Mouse (Mus musculus) hindbrain, embryonic 11.5 days (tissue): ENCODE measurements around the gene 4930503B20Rik. TPM values are rescaled to one million over a fixed set of nuclear protein-coding genes. Genes with fewer than 3 reads are reported as not detected.

ENCODE experiments used
- ATAC-seq: fragments of 200-750 bp; cut with Nextera tagmentation; 2 replicates; pipeline ENCODE4 v1.8.0; 2017; ENCODE audit warnings: mild to moderate bottlenecking, moderate TSS enrichment, moderate library complexity; ENCODE audit not compliant: low FRiP score
- DNase-seq: peaks from one replicate; pipeline ENCODE4 v3.0.0-alpha.2; 2015; ENCODE audit warnings: low spot score
- H3K27ac ChIP-seq: fragments of 300-500 bp; sonication (generic); 2 replicates; pipeline ENCODE4 v1.5.1; 2014; ENCODE audit warnings: mild to moderate bottlenecking, low read depth, low read length
- H3K27me3 ChIP-seq: fragments of 300-500 bp; sonication (generic); 2 replicates; pipeline ENCODE4 v1.6.1; 2014; ENCODE audit warnings: mild to moderate bottlenecking, low read length, moderate library complexity, mixed read lengths; ENCODE audit not compliant: control insufficient read depth, insufficient read depth
- H3K36me3 ChIP-seq: fragments of 300-500 bp; sonication (generic); 2 replicates; pipeline ENCODE4 v1.6.1; 2014; ENCODE audit warnings: mild to moderate bottlenecking, low read length, moderate library complexity, mixed read lengths; ENCODE audit not compliant: control insufficient read depth, insufficient read depth
- H3K4me1 ChIP-seq: fragments of 300-500 bp; sonication (generic); replicated peaks from 2 replicates; pipeline ENCODE4 v1.6.1; 2014; ENCODE audit warnings: low read length, mixed read lengths; ENCODE audit not compliant: control insufficient read depth, insufficient read depth
- H3K4me2 ChIP-seq: fragments of 300-500 bp; sonication (generic); replicated peaks from 2 replicates; pipeline ENCODE4 v1.6.1; 2014; ENCODE audit warnings: mild to moderate bottlenecking, low read depth, low read length
- H3K4me3 ChIP-seq: fragments of 300-500 bp; sonication (generic); 2 replicates; pipeline ENCODE4 v1.5.1; 2014; ENCODE audit warnings: low read depth, low read length
- H3K9ac ChIP-seq: fragments of 300-500 bp; sonication (generic); 2 replicates; pipeline ENCODE4 v1.6.1; 2014; ENCODE audit warnings: low read depth, low read length
- H3K9me3 ChIP-seq: fragments of 300-500 bp; sonication (generic); 2 replicates; pipeline ENCODE4 v1.6.1; 2016; ENCODE audit warnings: low read length; ENCODE audit not compliant: control insufficient read depth
- WGBS: fragments of 180-500 bp; shearing (Covaris S2); extraction: QIAGEN DNeasy Blood & Tissue Kit; methylation state at CpG from one replicate; pipeline ENCODE4 v1.1.7; 2014; 5-methylcytosine and 5-hydroxymethylcytosine counted together
- polyA plus RNA-seq: library from polyadenylated mRNA; unstranded; fragments of >200 nt; fragmentation: Nextera tagmentation; extraction: Ambion mirVana; gene quantifications from 2 replicates; pipeline ENCODE4 v1.2.1, GENCODE M21; 2014

4930503B20Rik gene
- polyA plus RNA-seq, 1 experiment from 2014 or later, result not detected

DNA sequence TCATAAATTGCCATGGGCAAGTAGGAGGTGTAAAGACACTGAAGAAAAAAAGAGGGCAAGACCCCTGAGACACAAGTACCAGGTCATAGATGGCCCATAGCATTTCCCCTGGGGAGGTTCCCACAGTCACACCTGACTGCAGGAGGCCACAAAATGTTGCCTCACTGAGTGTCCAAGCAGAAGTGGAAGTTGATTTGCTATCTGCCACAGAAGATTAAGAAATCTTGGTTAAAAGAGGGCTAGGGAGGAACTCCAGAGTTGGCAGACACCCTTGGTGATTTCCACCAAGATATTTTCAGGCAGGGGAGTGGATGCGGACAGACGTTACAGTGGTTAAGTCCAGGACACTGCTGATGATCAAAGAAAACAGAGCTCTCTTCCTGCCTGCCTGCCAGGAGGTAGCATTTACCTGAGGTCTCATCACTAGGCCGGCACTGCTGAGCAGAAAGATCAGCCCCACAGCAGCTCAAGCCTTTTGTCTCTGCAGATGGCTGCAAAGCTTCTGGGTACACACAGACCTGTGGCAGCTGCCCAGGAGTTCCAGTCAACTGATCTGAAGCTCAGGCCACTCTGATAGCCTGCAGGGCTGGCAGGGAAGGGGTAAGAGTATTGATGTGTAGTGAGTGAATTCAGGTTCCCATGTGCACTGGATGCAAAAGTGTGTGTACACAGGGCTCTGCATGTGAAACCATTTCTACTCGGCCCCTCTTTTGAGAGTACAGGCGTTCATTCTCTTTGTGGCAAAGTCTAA, 34.4 kb downstream of the 4930503B20Rik start:
- Histone ChIP-seq H3K36me3 (no peaks in the 10 kb centered on the region), H3K27ac (no peak overlapping the region), H3K4me1 (no peaks in the 10 kb centered on the region), H3K9me3 (no peaks in the 10 kb centered on the region), H3K27me3 (no peaks in the 10 kb centered on the region), H3K4me2 (no peak overlapping the region), H3K9ac (no peak overlapping the region), H3K4me3 (no peak overlapping the region)
- ATAC-seq (no peak), DNase-seq (no peak)
- WGBS, result 80% methylated on average over 5 of the region's 5 CpGs

DNA sequence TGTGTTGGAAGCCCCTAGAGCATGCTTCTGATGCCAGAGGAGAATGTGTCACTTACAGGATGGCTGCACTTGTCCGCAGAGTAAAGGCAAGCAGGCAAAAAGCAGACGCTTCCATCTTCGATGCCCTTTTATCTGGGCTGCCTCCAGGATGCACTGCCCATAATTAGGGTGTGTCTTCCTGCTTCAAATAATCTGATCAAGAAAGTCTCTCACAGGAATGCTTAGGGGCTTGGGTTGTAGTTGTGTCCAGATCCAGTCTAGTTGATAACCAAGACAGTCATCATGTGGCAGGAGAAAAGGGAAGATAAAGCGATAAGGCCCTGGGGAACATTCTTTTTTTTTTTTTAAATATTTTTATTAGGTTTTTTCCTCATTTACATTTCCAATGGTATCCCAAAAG, 35.6 kb downstream of the 4930503B20Rik start, which contains the start of gene Dnase2b:
Dnase2b (minus strand) TSS at position 101 of the 400 bp plus-strand sequence.
- H3K4me3 ChIP-seq, result no peak within 1 kb of the TSS
- no peak within 1 kb of the TSS for H3K9ac ChIP-seq
- H3K27me3 ChIP-seq, result no peaks in the 10 kb centered on the region
- WGBS, result 98% methylated on average over 4 of the region's 4 CpGs
- DNase-seq, result no peak
- H3K36me3 ChIP-seq, result no peaks in the 10 kb centered on the region
- H3K9me3 ChIP-seq, result no peaks in the 10 kb centered on the region
- H3K4me1 ChIP-seq, result no peaks in the 10 kb centered on the region
- H3K27ac ChIP-seq, result no peak within 1 kb of the TSS
- ATAC-seq, result no peak
- no peak within 1 kb of the TSS for H3K4me2 ChIP-seq

DNA sequence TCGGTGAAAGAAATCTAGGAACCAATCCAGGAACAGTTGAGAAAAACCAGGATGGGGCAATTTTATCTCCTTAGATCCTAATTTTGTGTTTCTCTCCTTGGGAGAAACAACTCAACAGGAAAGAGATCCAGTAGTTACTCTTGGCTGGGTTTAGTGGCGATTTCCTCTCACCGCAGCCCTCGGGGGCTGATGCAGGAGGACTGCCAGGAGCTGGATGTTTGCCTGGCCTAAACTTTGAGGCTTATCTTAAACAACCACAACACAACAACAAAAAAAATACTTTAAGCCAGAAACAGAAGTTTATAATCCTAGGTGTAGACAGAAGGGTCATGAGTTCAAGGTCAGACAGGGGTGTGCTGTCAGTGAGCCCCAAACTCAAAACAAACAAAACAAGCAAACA, 39.3 kb downstream of the 4930503B20Rik start:
- Histone ChIP-seq H3K4me2 (no peak overlapping the region), H3K9ac (no peak overlapping the region), H3K27me3 (no peaks in the 10 kb centered on the region), H3K4me3 (no peak overlapping the region), H3K36me3 (no peaks in the 10 kb centered on the region), H3K9me3 (no peaks in the 10 kb centered on the region), H3K27ac (no peak overlapping the region), H3K4me1 (no peaks in the 10 kb centered on the region)
- DNase-seq, result no peak
- WGBS, result 97% methylated on average over 4 of the region's 4 CpGs
- ATAC-seq, result no peak

DNA sequence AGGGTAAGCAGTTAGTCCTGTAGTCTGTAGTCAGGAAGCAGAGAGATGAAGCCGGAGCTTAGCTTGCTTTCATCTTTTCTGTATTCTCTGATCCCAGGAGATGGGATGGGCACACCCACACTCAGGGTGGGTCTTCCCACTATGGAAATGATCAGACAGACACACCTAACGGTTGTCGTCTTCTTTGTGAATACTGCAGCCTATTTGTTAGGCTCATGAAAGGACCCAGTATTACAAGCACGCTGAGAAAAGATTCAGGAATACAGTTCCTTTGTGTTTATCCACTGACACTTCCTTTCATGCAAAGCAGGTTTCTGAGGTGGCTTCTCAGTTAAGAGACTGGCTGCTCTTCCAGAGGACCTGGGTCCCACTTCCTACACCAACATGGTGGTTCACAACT, 39.9 kb downstream of the 4930503B20Rik start:
- ATAC-seq (no peak), DNase-seq (no peak)
- H3K4me3 ChIP-seq, result no peak overlapping the region
- 79% methylated on average over 4 of the region's 4 CpGs for WGBS
- no peaks in the 10 kb centered on the region for H3K27me3 ChIP-seq
- no peak overlapping the region for H3K4me2 ChIP-seq
- H3K36me3 ChIP-seq, result no peaks in the 10 kb centered on the region
- no peaks in the 10 kb centered on the region for H3K9me3 ChIP-seq
- no peak overlapping the region for H3K27ac ChIP-seq
- no peak overlapping the region for H3K9ac ChIP-seq
- no peaks in the 10 kb centered on the region for H3K4me1 ChIP-seq

DNA sequence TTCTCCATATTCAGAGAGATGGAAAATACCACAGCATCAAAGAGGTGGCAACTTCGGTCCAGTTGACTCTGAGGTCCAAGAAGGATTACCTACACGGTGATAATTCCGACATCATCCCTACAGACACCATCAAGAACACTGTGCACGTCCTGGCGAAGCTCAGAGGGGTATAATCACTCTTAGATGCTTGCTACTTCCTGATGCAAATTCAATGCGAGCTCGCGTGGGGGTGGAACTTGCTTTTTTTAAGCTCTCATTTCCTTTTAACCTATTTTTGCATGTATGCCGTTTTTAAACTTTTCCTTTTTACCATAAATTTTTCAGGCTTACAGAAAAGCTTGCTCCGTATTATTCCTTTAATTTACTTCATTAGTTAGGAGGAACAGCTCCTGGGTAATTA, 40.8 kb downstream of the 4930503B20Rik start:
- Histone ChIP-seq H3K9ac (no peak overlapping the region), H3K27me3 (no peaks in the 10 kb centered on the region), H3K36me3 (no peaks in the 10 kb centered on the region), H3K27ac (no peak overlapping the region), H3K9me3 (no peaks in the 10 kb centered on the region), H3K4me2 (no peak overlapping the region), H3K4me1 (no peaks in the 10 kb centered on the region), H3K4me3 (no peak overlapping the region)
- no peak for DNase-seq
- ATAC-seq, result no peak
- WGBS, result 86% methylated on average over 10 of the region's 10 CpGs

DNA sequence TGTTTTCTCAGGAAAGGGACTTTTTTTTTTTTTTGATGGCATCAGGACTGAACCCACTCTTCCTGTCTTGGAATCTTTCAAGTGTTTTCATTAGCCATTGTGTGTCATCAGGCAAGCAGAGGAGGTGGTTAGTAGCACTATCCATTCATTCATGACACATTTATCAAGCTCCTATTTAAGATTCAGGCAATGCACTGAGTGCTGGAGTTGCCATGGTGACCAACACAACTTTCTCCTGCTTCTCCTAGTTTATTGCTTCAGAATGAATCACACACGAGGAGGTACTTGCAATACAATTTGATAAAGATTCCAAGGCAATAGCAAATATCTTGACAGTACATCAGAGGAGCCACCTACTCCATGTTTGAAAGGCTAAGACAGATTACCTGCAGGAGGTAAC, 43.7 kb downstream of the 4930503B20Rik start:
- Histone ChIP-seq H3K36me3 (no peaks in the 10 kb centered on the region), H3K9ac (no peak overlapping the region), H3K4me3 (no peak overlapping the region), H3K9me3 (no peaks in the 10 kb centered on the region), H3K4me2 (no peak overlapping the region), H3K4me1 (no peaks in the 10 kb centered on the region), H3K27me3 (no peaks in the 10 kb centered on the region), H3K27ac (no peak overlapping the region)
- peak; percentile 7 for DNase-seq
- 32% methylated on average over 1 of the region's 1 CpGs for WGBS
- no peak for ATAC-seq

DNA sequence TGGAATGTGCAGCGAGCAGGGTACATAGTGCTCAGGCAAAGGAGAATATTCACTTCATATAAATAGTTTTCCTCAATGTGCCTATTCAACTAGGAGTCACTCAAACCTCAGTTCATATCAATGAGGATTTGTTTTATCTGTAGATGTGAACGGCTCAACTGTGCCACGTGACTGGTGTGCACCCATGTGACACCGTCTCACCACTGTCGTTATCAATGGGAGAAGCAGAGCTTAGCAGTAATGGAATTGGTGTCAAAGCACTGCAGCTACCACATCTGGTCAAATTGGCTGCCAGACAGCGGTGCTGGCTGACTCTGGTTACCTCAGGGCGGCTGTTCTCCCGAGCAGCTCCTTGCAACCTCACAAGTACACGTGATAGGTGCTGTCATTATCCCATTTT, 46.5 kb downstream of the 4930503B20Rik start:
- no peak overlapping the region for H3K4me2 ChIP-seq
- H3K27me3 ChIP-seq, result no peaks in the 10 kb centered on the region
- no peak for DNase-seq
- H3K9ac ChIP-seq, result no peak overlapping the region
- no peaks in the 10 kb centered on the region for H3K4me1 ChIP-seq
- 85% methylated on average over 9 of the region's 9 CpGs for WGBS
- no peak for ATAC-seq
- H3K36me3 ChIP-seq, result no peaks in the 10 kb centered on the region
- H3K9me3 ChIP-seq, result no peaks in the 10 kb centered on the region
- H3K4me3 ChIP-seq, result no peak overlapping the region
- no peak overlapping the region for H3K27ac ChIP-seq

DNA sequence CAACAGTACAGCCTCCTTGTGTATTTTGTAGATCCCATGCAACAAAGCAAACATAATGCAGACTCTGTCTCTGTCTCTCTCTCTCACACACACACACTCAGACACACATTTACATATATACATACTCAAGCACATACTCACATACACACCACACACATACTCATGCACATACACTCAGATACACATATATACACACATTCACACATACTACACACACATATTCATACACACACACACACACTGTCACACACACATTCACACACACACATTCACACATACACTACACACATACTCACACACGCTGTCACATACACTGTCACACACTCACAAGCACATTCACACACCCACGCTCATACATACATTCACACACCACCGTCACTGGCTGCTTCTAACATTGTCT, 48.6 kb downstream of the 4930503B20Rik start:
- Histone ChIP-seq H3K27ac (no peak overlapping the region), H3K9ac (no peak overlapping the region)

DNA sequence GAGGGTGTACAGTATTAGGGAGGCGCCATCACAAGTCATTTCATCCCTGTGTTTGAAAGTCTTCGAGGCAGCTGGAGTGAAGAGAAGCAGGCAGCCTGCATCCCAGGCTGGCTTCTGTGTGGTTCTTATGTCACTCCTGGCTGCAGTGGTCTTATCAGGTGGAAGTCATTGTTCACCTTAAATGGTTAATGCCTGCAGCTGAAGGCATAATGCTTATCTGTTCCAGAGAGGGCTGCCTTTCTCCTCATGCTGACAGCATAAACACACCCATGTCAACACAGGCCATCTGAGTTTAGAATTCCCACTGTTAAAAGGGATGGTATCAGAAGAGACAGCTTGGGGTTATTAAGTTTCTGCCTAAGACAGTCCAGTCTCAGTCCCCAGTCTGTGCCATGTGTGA, 49.9 kb downstream of the 4930503B20Rik start:
- Histone ChIP-seq H3K27me3 (no peaks in the 10 kb centered on the region), H3K36me3 (no peaks in the 10 kb centered on the region), H3K4me2 (no peak overlapping the region), H3K9ac (no peak overlapping the region), H3K9me3 (no peaks in the 10 kb centered on the region), H3K4me1 (no peaks in the 10 kb centered on the region), H3K27ac (no peak overlapping the region), H3K4me3 (no peak overlapping the region)
- no peak for DNase-seq
- WGBS, result 87% methylated on average over 2 of the region's 2 CpGs
- ATAC-seq, result no peak

More for the DNA sequence above, 48.6 kb downstream of the 4930503B20Rik start:
- H3K9me3 ChIP-seq, result no peaks in the 10 kb centered on the region
- 92% methylated on average over 3 of the region's 3 CpGs for WGBS
- no peak for ATAC-seq
- no peaks in the 10 kb centered on the region for H3K36me3 ChIP-seq
- no peak for DNase-seq
- no peaks in the 10 kb centered on the region for H3K27me3 ChIP-seq
- no peaks in the 10 kb centered on the region for H3K4me1 ChIP-seq
- H3K4me2 ChIP-seq, result no peak overlapping the region
- H3K4me3 ChIP-seq, result no peak overlapping the region
